Mouse (Mus musculus): Measurements from ENCODE around the gene Bcl6. TPM values are rescaled to one million over a fixed set of nuclear protein-coding genes. Genes with fewer than 3 reads are reported as not detected.
A peak's percentile ranks its signal among the peaks of the same experiment; 100 is the strongest.

Bcl6 gene
- polyA plus RNA-seq (2016; fragmentation: Nextera tagmentation; extraction: Ambion mirVana), result 0.05 and 0.41 TPM in 2 replicates

DNA sequence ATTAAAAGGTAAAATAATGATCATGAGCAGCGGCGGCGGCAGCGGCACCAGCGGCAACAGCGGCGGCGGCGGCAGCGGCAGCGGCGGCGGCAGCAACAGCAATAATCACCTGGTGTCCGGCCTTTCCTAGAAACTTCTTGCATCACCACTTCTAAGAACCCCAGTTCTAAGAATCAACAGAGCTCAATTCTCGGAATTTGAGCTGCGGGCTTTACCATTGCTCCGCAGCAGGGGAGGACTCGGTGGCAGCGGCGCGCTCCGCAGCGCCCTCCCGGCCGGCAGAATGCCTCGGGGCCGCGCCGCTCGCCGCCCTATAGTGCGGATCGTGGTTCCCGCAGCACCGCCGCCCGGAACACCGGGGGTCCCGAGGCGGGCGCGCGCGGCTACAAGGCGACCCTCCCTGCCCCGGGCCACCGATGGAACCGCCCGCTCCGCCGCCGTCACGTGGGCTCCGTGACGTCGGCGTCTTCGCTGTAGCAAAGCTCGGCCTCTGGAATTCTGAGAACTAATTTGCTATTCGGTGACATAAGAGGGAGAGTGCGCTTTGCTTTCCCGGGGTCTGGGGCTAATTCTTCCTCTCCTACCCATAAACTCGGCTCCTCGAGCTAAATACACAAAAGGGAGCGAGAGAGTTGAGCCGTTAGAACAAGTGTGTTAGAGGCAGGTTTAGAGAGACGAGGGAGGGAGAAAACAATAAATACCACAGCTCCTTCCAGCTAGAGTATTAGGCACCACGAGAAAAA lies at the start of gene Bcl6, which contains the start of gene Gm37419:
TSS of gene Bcl6 (minus strand) at position 387 of the 743 bp plus-strand sequence.
TSS of gene Gm37419 (plus strand) at position 17 of the 743 bp plus-strand sequence.
- under 1% methylated on average over 68 of the region's 68 CpGs for whole genome bisulfite sequencing
- H3K4me1 ChIP-seq, result peaks cover 38% of the 10 kb centered on the region
- peak within 1 kb of the TSS; percentile 69 for H3K4me3 ChIP-seq
- H3K9ac ChIP-seq, result peak within 1 kb of the TSS; percentile 87
- ATAC-seq (ENCODE audit: low FRiP score, low read depth), result peak; percentile 83
- no peaks in the 10 kb centered on the region for H3K9me3 ChIP-seq
- peaks cover 20% of the 10 kb centered on the region for H3K27me3 ChIP-seq (replicated peaks)
- H3K27ac ChIP-seq, result peak within 1 kb of the TSS; percentile 96
- H3K4me2 ChIP-seq (replicated peaks), result peak within 1 kb of the TSS; percentile 95
- H3K36me3 ChIP-seq, result no peaks in the 10 kb centered on the region

GRCm38 (mm10) chr16:24036398-24036797 lies 47.7 kb upstream of the Bcl6 start:
- Histone ChIP-seq H3K4me2 (replicated peaks) (no peak overlapping the region), H3K9me3 (no peaks in the 10 kb centered on the region), H3K27ac (no peak overlapping the region), H3K4me1 (no peaks in the 10 kb centered on the region), H3K4me3 (no peak overlapping the region), H3K27me3 (replicated peaks) (no peaks in the 10 kb centered on the region), H3K9ac (no peak overlapping the region), H3K36me3 (no peaks in the 10 kb centered on the region)
- ATAC-seq (ENCODE audit: low FRiP score, low read depth), result no peak
- 88% methylated on average over 3 of the region's 3 CpGs for WGBS

GRCm38 (mm10) chr16:24035767-24036166 lies 47.1 kb upstream of the Bcl6 start:
- no peak overlapping the region for H3K4me2 ChIP-seq (replicated peaks)
- no peaks in the 10 kb centered on the region for H3K4me1 ChIP-seq
- H3K9me3 ChIP-seq, result no peaks in the 10 kb centered on the region
- ATAC-seq (ENCODE audit: low FRiP score, low read depth), result no peak
- H3K9ac ChIP-seq, result no peak overlapping the region
- no peaks in the 10 kb centered on the region for H3K36me3 ChIP-seq
- H3K27me3 ChIP-seq (replicated peaks), result no peaks in the 10 kb centered on the region
- H3K4me3 ChIP-seq, result no peak overlapping the region
- no peak overlapping the region for H3K27ac ChIP-seq

DNA sequence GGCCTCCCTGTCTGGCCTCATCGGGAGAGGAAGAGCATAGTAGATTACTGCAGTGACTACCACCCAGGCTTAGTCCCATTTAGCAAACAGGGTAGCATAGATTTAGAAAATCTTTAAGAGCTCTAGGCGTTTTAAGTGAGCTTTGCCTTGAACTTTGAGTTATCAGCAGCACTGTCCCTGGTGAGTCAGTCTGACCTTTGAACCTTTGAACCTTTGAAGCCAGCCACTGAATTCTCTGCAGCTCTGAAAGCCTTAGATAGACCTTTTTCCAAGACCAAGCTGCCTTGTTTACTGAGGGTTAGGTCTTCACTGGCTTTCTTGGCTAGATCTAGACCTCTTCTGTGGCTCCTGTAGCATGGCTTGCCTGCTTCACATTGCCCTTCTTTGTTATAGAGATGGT lies 45.8 kb upstream of the Bcl6 start:
- H3K27ac ChIP-seq, result no peak overlapping the region
- H3K4me2 ChIP-seq (replicated peaks), result no peak overlapping the region
- no peaks in the 10 kb centered on the region for H3K27me3 ChIP-seq (replicated peaks)
- no peak overlapping the region for H3K4me3 ChIP-seq
- ATAC-seq (ENCODE audit: low FRiP score, low read depth), result no peak
- WGBS, result 82% methylated on average over 2 of the region's 2 CpGs
- no peaks in the 10 kb centered on the region for H3K36me3 ChIP-seq
- H3K9me3 ChIP-seq, result no peaks in the 10 kb centered on the region
- H3K9ac ChIP-seq, result no peak overlapping the region
- no peaks in the 10 kb centered on the region for H3K4me1 ChIP-seq

DNA sequence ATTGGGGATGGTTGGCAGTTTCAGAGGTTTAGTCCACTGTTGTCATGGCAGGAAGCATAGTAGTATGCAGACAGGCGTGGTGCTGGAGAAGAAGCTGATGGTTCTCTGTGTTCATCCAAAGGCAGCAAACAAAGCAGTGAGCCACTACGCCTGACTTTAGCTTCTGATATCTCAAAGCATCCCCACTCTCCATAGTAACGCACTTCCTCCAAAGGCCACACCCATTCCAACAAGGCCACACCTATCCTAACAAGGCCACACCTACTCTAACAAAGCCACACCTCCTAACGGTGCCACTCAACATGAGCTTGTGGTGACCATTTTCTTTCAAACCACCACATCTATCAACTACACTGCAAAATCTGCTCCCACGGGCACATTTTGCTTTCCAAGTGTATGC lies 44.6 kb upstream of the Bcl6 start:
- 92% methylated on average over 5 of the region's 5 CpGs for WGBS

DNA sequence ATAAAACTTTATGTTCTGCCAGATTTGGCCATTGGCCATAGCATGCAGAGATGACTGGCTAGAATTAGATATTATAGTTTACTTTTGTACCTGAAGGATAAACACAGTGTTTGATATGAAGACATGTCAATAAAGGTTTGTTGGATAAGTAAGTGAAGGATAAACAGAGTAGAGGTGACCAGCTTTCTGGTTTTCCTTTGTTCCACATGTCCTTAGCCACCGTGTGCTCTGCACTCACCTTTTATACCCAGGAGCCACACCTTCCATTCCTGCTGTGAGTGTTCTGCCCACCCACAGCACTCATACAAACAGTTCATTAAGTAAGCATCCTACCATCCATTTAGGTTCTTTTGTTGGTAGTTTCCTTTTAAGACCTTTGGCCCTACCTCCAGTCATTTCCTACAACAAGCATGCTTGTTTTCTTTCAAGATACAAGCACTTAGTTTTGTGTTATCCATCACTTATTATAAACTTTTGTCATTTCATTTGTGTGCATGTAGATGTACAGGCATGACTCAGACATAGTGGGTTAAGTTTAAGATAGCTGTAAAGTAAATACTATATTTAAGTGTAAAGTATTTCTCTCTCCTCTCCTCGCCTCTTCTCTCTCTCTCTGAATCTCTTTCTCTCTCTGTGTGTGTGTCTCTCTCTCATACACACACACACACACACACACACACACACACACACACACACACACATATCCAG lies 41.5 kb upstream of the Bcl6 start:
- no peaks in the 10 kb centered on the region for H3K27me3 ChIP-seq (replicated peaks)
- no peak overlapping the region for H3K4me3 ChIP-seq
- no peak overlapping the region for H3K27ac ChIP-seq
- H3K36me3 ChIP-seq, result no peaks in the 10 kb centered on the region
- no peaks in the 10 kb centered on the region for H3K9me3 ChIP-seq
- ATAC-seq (ENCODE audit: low FRiP score, low read depth), result no peak
- 77% methylated on average over 2 of the region's 2 CpGs for WGBS
- no peak overlapping the region for H3K4me2 ChIP-seq (replicated peaks)
- no peaks in the 10 kb centered on the region for H3K4me1 ChIP-seq
- no peak overlapping the region for H3K9ac ChIP-seq

More for the DNA sequence above, 44.6 kb upstream of the Bcl6 start:
- H3K27ac ChIP-seq, result no peak overlapping the region
- no peak overlapping the region for H3K9ac ChIP-seq
- H3K4me2 ChIP-seq (replicated peaks), result no peak overlapping the region
- no peaks in the 10 kb centered on the region for H3K9me3 ChIP-seq
- ATAC-seq (ENCODE audit: low FRiP score, low read depth), result no peak
- H3K27me3 ChIP-seq (replicated peaks), result no peaks in the 10 kb centered on the region
- H3K4me3 ChIP-seq, result no peak overlapping the region
- no peaks in the 10 kb centered on the region for H3K4me1 ChIP-seq
- no peaks in the 10 kb centered on the region for H3K36me3 ChIP-seq

- no peaks in the 10 kb centered on the region for H3K4me1 ChIP-seq
- no peak overlapping the region for H3K4me2 ChIP-seq (replicated peaks)
- ATAC-seq (ENCODE audit: low FRiP score, low read depth), result no peak
- no peaks in the 10 kb centered on the region for H3K36me3 ChIP-seq
- H3K27me3 ChIP-seq (replicated peaks), result no peaks in the 10 kb centered on the region
- WGBS, result 76% methylated on average over 7 of the region's 7 CpGs
- no peaks in the 10 kb centered on the region for H3K9me3 ChIP-seq
- H3K27ac ChIP-seq, result no peak overlapping the region
- H3K9ac ChIP-seq, result no peak overlapping the region
- H3K4me3 ChIP-seq, result no peak overlapping the region
These were observed 36.8 kb upstream of the Bcl6 start for GRCm38 (mm10) chr16:24025442-24025841.

DNA sequence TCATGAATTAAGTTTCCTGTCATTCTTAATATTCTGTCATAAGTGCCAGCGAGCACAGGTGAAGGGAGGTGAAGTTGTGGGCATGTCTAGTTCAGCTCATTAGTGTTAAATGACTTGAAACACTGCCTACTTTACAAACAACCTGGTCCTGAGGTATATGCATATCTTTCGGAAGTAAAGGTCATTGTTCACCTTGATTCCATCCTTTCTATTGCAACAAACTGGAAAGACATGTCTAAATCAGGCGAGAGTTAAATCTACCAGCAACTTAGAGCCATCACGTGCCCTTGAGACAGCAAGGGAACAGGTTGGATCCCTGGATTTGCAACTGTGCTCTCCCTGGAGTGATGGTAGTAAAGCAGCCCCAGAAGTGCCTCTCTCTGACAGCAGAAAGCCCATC lies 34.0 kb upstream of the Bcl6 start:
- WGBS, result 87% methylated on average over 4 of the region's 4 CpGs
- H3K27me3 ChIP-seq (replicated peaks), result no peaks in the 10 kb centered on the region
- no peaks in the 10 kb centered on the region for H3K4me1 ChIP-seq
- no peak overlapping the region for H3K4me2 ChIP-seq (replicated peaks)
- H3K9me3 ChIP-seq, result no peaks in the 10 kb centered on the region
- no peak overlapping the region for H3K27ac ChIP-seq
- H3K4me3 ChIP-seq, result no peak overlapping the region
- no peak for ATAC-seq (ENCODE audit: low FRiP score, low read depth)
- no peaks in the 10 kb centered on the region for H3K36me3 ChIP-seq
- no peak overlapping the region for H3K9ac ChIP-seq

GRCm38 (mm10) chr16:24021722-24022121 lies 33.1 kb upstream of the Bcl6 start:
- H3K4me2 ChIP-seq (replicated peaks), result no peak overlapping the region
- no peak overlapping the region for H3K27ac ChIP-seq
- no peak for ATAC-seq (ENCODE audit: low FRiP score, low read depth)
- H3K36me3 ChIP-seq, result no peaks in the 10 kb centered on the region
- no peaks in the 10 kb centered on the region for H3K4me1 ChIP-seq
- no peaks in the 10 kb centered on the region for H3K9me3 ChIP-seq
- WGBS, result 68% methylated on average over 1 of the region's 1 CpGs
- H3K4me3 ChIP-seq, result no peak overlapping the region
- H3K9ac ChIP-seq, result no peak overlapping the region
- H3K27me3 ChIP-seq (replicated peaks), result no peaks in the 10 kb centered on the region

GRCm38 (mm10) chr16:24016742-24017141 lies 28.1 kb upstream of the Bcl6 start:
- no peak for ATAC-seq (ENCODE audit: low FRiP score, low read depth)
- Histone ChIP-seq H3K9ac (no peak overlapping the region), H3K4me3 (no peak overlapping the region), H3K9me3 (no peaks in the 10 kb centered on the region), H3K36me3 (no peaks in the 10 kb centered on the region), H3K4me2 (replicated peaks) (no peak overlapping the region), H3K27ac (no peak overlapping the region), H3K27me3 (replicated peaks) (no peaks in the 10 kb centered on the region), H3K4me1 (no peaks in the 10 kb centered on the region)
- WGBS, result 74% methylated on average over 5 of the region's 5 CpGs

GRCm38 (mm10) chr16:24016273-24016672 lies 27.6 kb upstream of the Bcl6 start:
- no peaks in the 10 kb centered on the region for H3K4me1 ChIP-seq
- H3K9ac ChIP-seq, result no peak overlapping the region
- no peak overlapping the region for H3K4me2 ChIP-seq (replicated peaks)
- WGBS, result 41% methylated on average over 6 of the region's 6 CpGs
- H3K27ac ChIP-seq, result no peak overlapping the region
- H3K4me3 ChIP-seq, result no peak overlapping the region
- H3K36me3 ChIP-seq, result no peaks in the 10 kb centered on the region
- ATAC-seq (ENCODE audit: low FRiP score, low read depth), result no peak
- H3K9me3 ChIP-seq, result no peaks in the 10 kb centered on the region
- H3K27me3 ChIP-seq (replicated peaks), result no peaks in the 10 kb centered on the region

- no peak overlapping the region for H3K27ac ChIP-seq
These were observed 25.7 kb upstream of the Bcl6 start for GRCm38 (mm10) chr16:24014378-24014777.

More at GRCm38 (mm10) chr16:24014378-24014777, 25.7 kb upstream of the Bcl6 start:
- ATAC-seq (ENCODE audit: low FRiP score, low read depth), result no peak
- no peaks in the 10 kb centered on the region for H3K9me3 ChIP-seq
- H3K36me3 ChIP-seq, result no peaks in the 10 kb centered on the region
- H3K9ac ChIP-seq, result no peak overlapping the region
- WGBS, result 84% methylated on average over 3 of the region's 3 CpGs
- H3K4me3 ChIP-seq, result no peak overlapping the region
- H3K4me1 ChIP-seq, result no peaks in the 10 kb centered on the region
- H3K27me3 ChIP-seq (replicated peaks), result no peaks in the 10 kb centered on the region
- H3K4me2 ChIP-seq (replicated peaks), result no peak overlapping the region

All from neural tube, embryonic 12.5 days (tissue).